Mouse (Mus musculus) midbrain, embryonic 11.5 days (tissue): Measurements from ENCODE around the gene Abca2. TPM values are rescaled to one million over a fixed set of nuclear protein-coding genes. Genes with fewer than 3 reads are reported as not detected.

Experiments
- ATAC-seq: fragments of 200-750 bp; cut with Nextera tagmentation; 2 replicates; pipeline ENCODE4 v1.8.0; 2017; ENCODE audit warnings: moderate TSS enrichment, moderate library complexity; ENCODE audit not compliant: low FRiP score
- DNase-seq: peaks from one replicate; pipeline ENCODE4 v3.0.0; 2015; ENCODE audit warnings: low spot score; ENCODE audit errors: missing footprints
- H3K27ac ChIP-seq: fragments of 300-500 bp; sonication (generic); 2 replicates; pipeline ENCODE4 v1.5.1; 2014; ENCODE audit warnings: low read depth, low read length
- H3K27me3 ChIP-seq: fragments of 300-500 bp; sonication (generic); 2 replicates; pipeline ENCODE4 v1.6.1; 2014; ENCODE audit warnings: mild to moderate bottlenecking, low read length, moderate library complexity, mixed read lengths; ENCODE audit not compliant: control insufficient read depth, insufficient read depth
- H3K36me3 ChIP-seq: fragments of 300-500 bp; sonication (generic); 2 replicates; pipeline ENCODE4 v1.6.1; 2014; ENCODE audit warnings: mild to moderate bottlenecking, low read length, moderate library complexity, mixed read lengths; ENCODE audit not compliant: control insufficient read depth, insufficient read depth
- H3K4me1 ChIP-seq: fragments of 300-500 bp; sonication (generic); 2 replicates; pipeline ENCODE4 v1.6.1; 2014; ENCODE audit warnings: low read length; ENCODE audit not compliant: control insufficient read depth, insufficient read depth
- H3K4me2 ChIP-seq: fragments of 300-500 bp; sonication (generic); 2 replicates; pipeline ENCODE4 v1.6.1; 2014; ENCODE audit warnings: mild to moderate bottlenecking, moderate library complexity
- H3K4me3 ChIP-seq: fragments of 300-500 bp; sonication (generic); 2 replicates; pipeline ENCODE4 v1.5.1; 2014; ENCODE audit warnings: low read depth, low read length
- H3K9ac ChIP-seq: fragments of 300-500 bp; sonication (generic); 2 replicates; pipeline ENCODE4 v1.6.1; 2014; ENCODE audit warnings: low read length
- H3K9me3 ChIP-seq: fragments of 300-500 bp; sonication (generic); 2 replicates; pipeline ENCODE4 v1.6.1; 2016; ENCODE audit warnings: low read length; ENCODE audit not compliant: control insufficient read depth
- WGBS: fragments of 180-500 bp; shearing (Covaris S2); extraction: QIAGEN DNeasy Blood & Tissue Kit; methylation state at CpG from one replicate; pipeline ENCODE4 v1.1.7; 2014; 5-methylcytosine and 5-hydroxymethylcytosine counted together
- polyA plus RNA-seq: library from polyadenylated mRNA; unstranded; fragments of >200 nt; fragmentation: Nextera tagmentation; extraction: Ambion mirVana; gene quantifications from 2 replicates; pipeline ENCODE4 v1.2.1, GENCODE M21; 2014

The Abca2 gene
- polyA plus RNA-seq, 1 experiment from 2014 or later = 5.4 TPM

DNA sequence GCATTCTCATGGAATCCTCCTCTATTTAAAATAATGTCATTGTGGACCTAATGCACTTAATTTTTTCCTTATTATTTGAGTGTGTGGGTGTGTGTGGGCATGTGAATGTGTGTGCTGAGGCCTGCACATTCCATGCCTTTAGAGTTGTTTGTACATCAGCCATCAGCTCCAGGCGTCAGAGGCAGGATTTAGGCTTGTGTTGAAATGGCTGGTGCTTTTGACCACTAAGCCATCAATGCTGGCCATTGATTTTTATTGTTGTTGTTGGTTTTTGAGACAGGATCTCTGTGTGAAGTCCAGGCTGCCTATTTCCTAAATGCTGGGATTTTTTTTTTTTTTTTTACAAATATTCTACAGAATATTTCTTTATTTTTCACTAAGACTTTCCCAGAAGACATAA lies 24.4 kb downstream of the Abca2 start:
- ATAC-seq = no peak
- WGBS = 42% methylated on average over 1 of the region's 1 CpGs

DNA sequence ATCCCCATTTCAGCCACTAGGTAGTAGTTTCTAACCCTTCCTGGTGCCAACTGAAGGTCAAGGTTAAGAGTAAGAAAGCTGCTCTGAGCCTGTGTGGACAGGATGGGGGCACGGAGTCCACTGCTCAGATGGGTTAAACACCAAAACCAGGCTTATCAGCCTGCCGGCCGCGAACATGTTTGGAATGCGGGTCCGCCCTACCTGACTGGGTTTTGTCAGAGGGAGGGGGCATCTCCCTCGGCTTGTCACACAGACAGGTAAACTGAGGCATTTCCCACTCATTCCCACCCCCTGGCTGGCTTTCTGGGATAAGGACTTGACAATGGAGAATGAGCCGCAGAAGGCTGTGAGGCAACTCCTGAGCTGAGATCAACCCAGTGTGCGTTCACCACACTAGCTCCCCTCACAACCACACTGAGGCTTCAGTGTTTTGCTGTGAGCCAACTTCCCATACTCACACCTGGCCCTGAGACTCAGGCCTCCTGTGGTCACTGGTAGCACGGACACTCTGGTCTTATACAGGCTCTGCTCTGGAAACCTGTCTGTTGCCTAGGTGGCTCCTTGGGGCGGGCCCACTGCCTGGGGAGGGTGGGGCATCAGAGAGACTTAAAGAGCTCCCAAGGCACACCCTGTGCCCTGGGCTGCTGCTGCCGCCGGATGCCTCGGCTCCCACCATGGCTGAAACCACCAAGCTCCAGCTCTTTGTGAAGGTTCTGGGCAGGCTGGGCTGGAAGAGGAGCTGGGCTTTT lies 27.9 kb downstream of the Abca2 start, which contains the start of gene Clic3:
TSS of gene Clic3 (plus strand) at position 634 of the 749 bp plus-strand sequence.
- no peaks in the 10 kb centered on the region for H3K9me3 ChIP-seq
- H3K4me3 ChIP-seq = no peak within 1 kb of the TSS
- DNase-seq (no peak), ATAC-seq (no peak)
- peaks cover 9% of the 10 kb centered on the region for H3K4me1 ChIP-seq
- 66% methylated on average over 14 of the region's 14 CpGs for WGBS
- no peak within 1 kb of the TSS for H3K4me2 ChIP-seq
- no peaks in the 10 kb centered on the region for H3K27me3 ChIP-seq
- no peak within 1 kb of the TSS for H3K9ac ChIP-seq
- H3K27ac ChIP-seq = no peak within 1 kb of the TSS
- H3K36me3 ChIP-seq = no peaks in the 10 kb centered on the region

More for the DNA sequence above, 24.4 kb downstream of the Abca2 start:
- Histone ChIP-seq H3K36me3 (peaks cover under 1% of the 10 kb centered on the region; the same call in 1 of the 2 replicates), H3K27me3 (no peaks in the 10 kb centered on the region), H3K4me2 (no peak overlapping the region), H3K9ac (no peak overlapping the region), H3K27ac (no peak overlapping the region), H3K4me3 (no peak overlapping the region), H3K9me3 (no peaks in the 10 kb centered on the region), H3K4me1 (no peaks in the 10 kb centered on the region)
- DNase-seq = no peak

DNA sequence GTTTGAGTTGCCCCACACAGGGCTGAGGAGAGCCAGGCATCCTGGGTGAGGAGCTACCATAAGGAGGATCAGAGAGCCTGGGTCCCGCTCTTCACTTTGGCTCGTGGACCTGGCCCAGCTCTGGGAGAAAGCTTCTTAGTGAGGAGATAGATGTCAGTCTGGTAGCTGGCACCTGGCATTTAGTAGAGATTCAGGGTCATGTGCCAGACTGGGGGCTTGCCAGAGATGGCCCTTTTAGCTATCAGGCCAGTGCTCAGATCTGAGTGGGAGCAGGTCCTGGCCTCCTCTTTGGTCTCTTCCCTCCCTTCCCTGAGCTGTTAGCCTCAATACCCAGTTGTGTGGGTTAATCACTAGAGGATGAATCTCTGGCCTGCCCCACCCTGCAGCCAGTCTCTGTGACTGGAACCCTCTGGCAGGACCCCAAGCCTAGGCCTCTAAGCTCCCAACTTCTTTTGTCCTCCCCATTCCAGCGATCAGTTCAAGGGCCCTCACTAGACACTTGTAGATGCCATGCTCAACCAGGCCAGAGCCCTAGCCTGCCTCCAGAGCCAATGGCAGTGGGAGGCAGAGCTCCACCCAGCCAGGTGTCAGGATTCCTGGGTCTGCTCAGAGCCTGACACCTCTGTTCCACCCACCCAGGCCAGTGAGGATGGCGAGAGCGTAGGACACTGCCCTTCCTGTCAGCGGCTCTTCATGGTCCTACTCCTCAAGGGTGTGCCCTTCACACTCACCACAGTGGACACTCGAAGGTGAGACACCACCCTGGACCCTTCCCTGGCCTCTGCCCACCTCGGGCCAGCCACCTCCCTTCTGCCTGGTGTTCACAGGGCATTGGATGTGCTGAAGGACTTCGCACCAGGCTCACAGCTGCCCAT lies 28.8 kb downstream of the Abca2 start:
- peaks cover 10% of the 10 kb centered on the region for H3K4me1 ChIP-seq
- H3K9ac ChIP-seq = no peak overlapping the region
- H3K36me3 ChIP-seq = no peaks in the 10 kb centered on the region
- DNase-seq (no peak), ATAC-seq (no peak)
- H3K27me3 ChIP-seq = no peaks in the 10 kb centered on the region
- no peak overlapping the region for H3K4me3 ChIP-seq
- H3K4me2 ChIP-seq = no peak overlapping the region
- H3K9me3 ChIP-seq = no peaks in the 10 kb centered on the region
- H3K27ac ChIP-seq = no peak overlapping the region
- 81% methylated on average over 9 of the region's 9 CpGs for WGBS

- H3K36me3 ChIP-seq = no peaks in the 10 kb centered on the region
- peaks cover 10% of the 10 kb centered on the region for H3K4me1 ChIP-seq
- ATAC-seq = no peak
- WGBS = 81% methylated on average over 5 of the region's 5 CpGs
- H3K9ac ChIP-seq = no peak overlapping the region
- H3K27me3 ChIP-seq = no peaks in the 10 kb centered on the region
- H3K27ac ChIP-seq = no peak overlapping the region
- H3K9me3 ChIP-seq = no peaks in the 10 kb centered on the region
- no peak overlapping the region for H3K4me2 ChIP-seq
- H3K4me3 ChIP-seq = no peak overlapping the region
- no peak for DNase-seq
Measured at GRCm38 (mm10) chr2:25458911-25459310, 30.4 kb downstream of the Abca2 start.

DNA sequence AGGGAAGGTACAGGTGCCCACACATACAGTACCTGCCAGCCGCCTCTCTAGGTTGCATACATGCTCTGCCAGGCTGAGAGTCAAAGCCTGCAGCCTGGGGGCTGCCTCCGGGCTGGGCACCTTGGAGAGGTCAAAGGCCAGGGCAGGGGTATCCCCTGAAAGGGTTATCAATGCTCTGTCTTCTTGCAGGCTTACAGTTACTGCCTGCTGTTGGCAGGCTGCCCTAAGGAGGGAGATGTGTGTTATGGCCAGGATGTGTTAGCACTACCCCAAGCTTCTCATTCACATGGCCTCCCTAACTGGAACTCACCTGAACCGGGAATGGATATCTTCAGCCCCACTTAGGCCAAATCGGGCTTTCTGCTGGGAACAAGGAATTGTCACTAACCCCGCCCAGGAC lies 31.6 kb downstream of the Abca2 start:
- H3K4me3 ChIP-seq = peak overlapping the region; percentile 51
- peak overlapping the region; percentile 73 for H3K4me2 ChIP-seq
- 32% methylated on average over 5 of the region's 5 CpGs for WGBS
- H3K4me1 ChIP-seq = peaks cover 10% of the 10 kb centered on the region
- no peaks in the 10 kb centered on the region for H3K27me3 ChIP-seq
- no peaks in the 10 kb centered on the region for H3K9me3 ChIP-seq
- peak overlapping the region; percentile 66; the same call in 1 of the 2 replicates for H3K27ac ChIP-seq
- H3K36me3 ChIP-seq = no peaks in the 10 kb centered on the region
- peak overlapping the region; percentile 58 for H3K9ac ChIP-seq
- DNase-seq = no peak
- peak; percentile 25; the same call in 1 of the 2 replicates for ATAC-seq

- Histone ChIP-seq H3K27me3 (no peaks in the 10 kb centered on the region), H3K27ac (peak within 1 kb of the TSS; percentile 66), H3K9me3 (no peaks in the 10 kb centered on the region), H3K36me3 (no peaks in the 10 kb centered on the region), H3K4me1 (peaks cover 10% of the 10 kb centered on the region), H3K4me3 (peak within 1 kb of the TSS; percentile 51), H3K9ac (peak within 1 kb of the TSS; percentile 58), H3K4me2 (peak within 1 kb of the TSS; percentile 73)
- ATAC-seq (peak; percentile 89), DNase-seq (peak; percentile 98)
- WGBS = under 1% methylated on average over 46 of the region's 48 CpGs
Measured at GRCm38 (mm10) chr2:25460551-25461309, 32.2 kb downstream of the Abca2 start, which contains the start of gene Paxx. TSS of gene Paxx (minus strand) at chr2:25461094.

- Histone ChIP-seq H3K4me2 (peak overlapping the region; percentile 73), H3K36me3 (no peaks in the 10 kb centered on the region), H3K27me3 (no peaks in the 10 kb centered on the region), H3K27ac (peak overlapping the region; percentile 44; the same call in 1 of the 2 replicates), H3K4me3 (peak overlapping the region; percentile 51), H3K9me3 (no peaks in the 10 kb centered on the region), H3K9ac (peak overlapping the region; percentile 58), H3K4me1 (peaks cover 14% of the 10 kb centered on the region)
- peak; percentile 8; the same call in 1 of the 2 replicates for ATAC-seq
- no peak for DNase-seq
- WGBS = 30% methylated on average over 3 of the region's 3 CpGs
Measured at GRCm38 (mm10) chr2:25461407-25461806, 32.9 kb downstream of the Abca2 start.

DNA sequence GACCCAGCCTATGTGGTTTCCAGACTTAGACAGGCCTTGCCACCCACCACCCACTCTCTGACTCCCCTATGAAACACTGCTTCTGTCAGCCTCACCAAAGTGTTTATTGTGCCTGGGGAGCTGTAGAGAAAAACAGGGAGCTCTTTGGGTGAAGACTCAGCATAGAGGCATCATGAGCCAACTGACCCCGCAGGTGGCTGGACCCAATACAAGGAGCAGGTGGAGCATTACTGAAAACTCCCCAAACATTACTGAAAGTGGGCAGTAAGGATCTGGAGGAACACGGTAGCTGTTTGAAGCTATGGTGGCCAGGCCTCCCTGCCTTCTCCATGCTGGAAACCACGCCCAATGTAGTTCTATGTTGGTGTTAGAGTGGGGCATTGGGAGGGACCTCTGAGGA lies 35.1 kb downstream of the Abca2 start:
- Histone ChIP-seq H3K27me3 (no peaks in the 10 kb centered on the region), H3K4me1 (peaks cover 15% of the 10 kb centered on the region), H3K36me3 (no peaks in the 10 kb centered on the region), H3K9ac (no peak overlapping the region), H3K27ac (no peak overlapping the region), H3K4me2 (no peak overlapping the region), H3K4me3 (no peak overlapping the region), H3K9me3 (no peaks in the 10 kb centered on the region)
- 77% methylated on average over 3 of the region's 3 CpGs for WGBS
- DNase-seq (no peak), ATAC-seq (no peak)
